Mouse (Mus musculus) E14TG2a.4 (cell line): Measurements from ENCODE around the gene Nipal3.

Experiments used
- H3K27me3 ChIP-seq: 2 replicates; pipeline ENCODE4 v1.6.1; 2014; ENCODE audit warnings: low read length, control low read depth; ENCODE audit not compliant: insufficient read depth
- H3K36me3 ChIP-seq: 2 replicates; pipeline ENCODE4 v1.6.1; 2014; ENCODE audit warnings: low read length, control low read depth; ENCODE audit not compliant: insufficient read depth
- H3K4me1 ChIP-seq: replicated peaks from 2 replicates; pipeline ENCODE4 v1.6.1; 2014; ENCODE audit warnings: low read depth, low read length, control low read depth
- H3K4me3 ChIP-seq: replicated peaks from 2 replicates; pipeline ENCODE4 v1.5.1; 2014; ENCODE audit warnings: mild to moderate bottlenecking, low read length
- H3K9me3 ChIP-seq: 2 replicates; pipeline ENCODE4 v1.6.1; 2014; ENCODE audit warnings: low read length, control low read depth
- CTCF ChIP-seq: conservative IDR thresholded peaks from 2 replicates; pipeline ENCODE4 v1.5.1; 2014; ENCODE audit warnings: low read length
- NANOG ChIP-seq: IDR thresholded peaks from 2 replicates; pipeline ENCODE4 v1.6.1; 2014; ENCODE audit warnings: borderline replicate concordance, low read length, mixed read lengths
- POU5F1 ChIP-seq: IDR thresholded peaks from 2 replicates; pipeline ENCODE4 v1.6.1; 2014; ENCODE audit warnings: low read length, borderline replicate concordance

The Nipal3 gene

GRCm38 (mm10) chr4:135436291-135436690 is 58.5 kb downstream of the Nipal3 start:
- no peaks in the 10 kb centered on the region for H3K9me3 ChIP-seq
- H3K36me3 ChIP-seq, result 0 out of 2 replicates have a peak, but pooled peaks cover 4% of the 10 kb centered on the region
- no peak for TF ChIP-seq CTCF
- no peak for TF ChIP-seq NANOG
- TF ChIP-seq POU5F1, result no peak
- peaks cover 65% of the 10 kb centered on the region for H3K4me1 ChIP-seq
- no peaks in the 10 kb centered on the region for H3K27me3 ChIP-seq
- peak overlapping the region; percentile 61 for H3K4me3 ChIP-seq

DNA sequence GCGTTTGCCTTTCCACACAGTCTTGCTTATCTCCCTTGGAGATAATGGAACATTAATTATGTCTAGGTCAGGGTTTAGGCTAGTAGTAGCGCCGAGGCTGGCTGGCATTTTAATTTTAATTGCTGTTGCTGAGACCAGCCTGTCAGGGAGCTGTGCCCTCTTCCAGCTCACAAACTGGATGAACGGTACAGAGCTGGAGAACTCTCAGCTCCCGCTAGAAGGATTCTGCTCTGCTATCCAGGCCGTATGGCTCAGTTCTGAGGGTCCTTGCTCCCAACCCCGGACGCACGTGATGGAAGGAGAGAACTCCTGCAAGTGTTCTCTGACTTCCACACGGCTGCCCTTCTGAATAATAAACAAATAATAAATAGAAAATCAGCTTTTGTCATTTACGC is 60.4 kb downstream of the Nipal3 start:
- Histone ChIP-seq H3K9me3 (no peaks in the 10 kb centered on the region), H3K27me3 (no peaks in the 10 kb centered on the region), H3K4me1 (peaks cover 67% of the 10 kb centered on the region), H3K4me3 (peak overlapping the region; percentile 92), H3K36me3 (peaks cover 12% of the 10 kb centered on the region; the same call in 1 of the 2 replicates)
- TF ChIP-seq NANOG, result no peak

- peak within 1 kb of the TSS; percentile 92 for H3K4me3 ChIP-seq
- TF ChIP-seq CTCF, result no peak
- no peak for TF ChIP-seq POU5F1
- no peak for TF ChIP-seq NANOG
- peaks cover 17% of the 10 kb centered on the region; the same call in 1 of the 2 replicates for H3K36me3 ChIP-seq
- no peaks in the 10 kb centered on the region for H3K27me3 ChIP-seq
- no peaks in the 10 kb centered on the region for H3K9me3 ChIP-seq
- H3K4me1 ChIP-seq, result peaks cover 69% of the 10 kb centered on the region
Observed at GRCm38 (mm10) chr4:135433443-135434394, 61.1 kb downstream of the Nipal3 start, which contains the start of gene Rcan3. Gene Rcan3, minus strand, starts transcription at chr4:135433853.

DNA sequence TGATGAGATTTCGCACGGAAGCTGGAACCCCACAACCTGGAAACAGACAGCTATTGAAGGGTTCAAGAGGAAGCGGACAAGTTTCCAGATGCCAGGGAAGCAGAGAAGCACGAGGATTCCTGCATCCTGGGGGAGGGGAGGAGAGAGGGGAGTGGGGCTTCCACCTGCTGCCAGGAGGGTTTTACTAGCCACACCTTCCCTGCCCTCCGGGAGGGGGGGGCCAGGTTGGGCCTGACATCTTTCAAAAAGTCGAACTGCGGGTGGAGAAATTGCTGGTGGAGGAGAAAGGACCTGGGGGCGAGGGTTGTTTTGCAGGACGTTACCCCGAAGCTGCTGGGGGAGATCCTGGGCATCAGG is 61.8 kb downstream of the Nipal3 start:
- H3K9me3 ChIP-seq, result peaks cover 2% of the 10 kb centered on the region
- H3K36me3 ChIP-seq, result peaks cover 18% of the 10 kb centered on the region; the same call in 1 of the 2 replicates
- H3K4me1 ChIP-seq, result peaks cover 69% of the 10 kb centered on the region
- H3K27me3 ChIP-seq, result no peaks in the 10 kb centered on the region
- TF ChIP-seq NANOG (no peak), CTCF (no peak)
- peak overlapping the region; percentile 92 for H3K4me3 ChIP-seq

- TF ChIP-seq NANOG, result no peak
- TF ChIP-seq POU5F1, result no peak
- H3K9me3 ChIP-seq, result peaks cover 10% of the 10 kb centered on the region
- no peaks in the 10 kb centered on the region for H3K27me3 ChIP-seq
- H3K36me3 ChIP-seq, result peaks cover 46% of the 10 kb centered on the region
- peaks cover 49% of the 10 kb centered on the region for H3K4me1 ChIP-seq
- H3K4me3 ChIP-seq, result no peak overlapping the region
Observed at GRCm38 (mm10) chr4:135429990-135430760, 64.7 kb downstream of the Nipal3 start.

GRCm38 (mm10) chr4:135429383-135429782 is 65.5 kb downstream of the Nipal3 start:
- Histone ChIP-seq H3K9me3 (peaks cover 10% of the 10 kb centered on the region), H3K4me3 (no peak overlapping the region), H3K27me3 (no peaks in the 10 kb centered on the region), H3K36me3 (peaks cover 54% of the 10 kb centered on the region), H3K4me1 (peaks cover 50% of the 10 kb centered on the region)
- no peak for TF ChIP-seq CTCF
- TF ChIP-seq POU5F1, result no peak
- no peak for TF ChIP-seq NANOG

GRCm38 (mm10) chr4:135426587-135426986 is 68.3 kb downstream of the Nipal3 start:
- H3K4me3 ChIP-seq, result no peak overlapping the region
- H3K27me3 ChIP-seq, result no peaks in the 10 kb centered on the region
- no peak for TF ChIP-seq NANOG
- TF ChIP-seq CTCF, result no peak
- TF ChIP-seq POU5F1, result no peak
- H3K4me1 ChIP-seq, result peaks cover 50% of the 10 kb centered on the region
- peaks cover 10% of the 10 kb centered on the region for H3K9me3 ChIP-seq
- peaks cover 79% of the 10 kb centered on the region for H3K36me3 ChIP-seq

DNA sequence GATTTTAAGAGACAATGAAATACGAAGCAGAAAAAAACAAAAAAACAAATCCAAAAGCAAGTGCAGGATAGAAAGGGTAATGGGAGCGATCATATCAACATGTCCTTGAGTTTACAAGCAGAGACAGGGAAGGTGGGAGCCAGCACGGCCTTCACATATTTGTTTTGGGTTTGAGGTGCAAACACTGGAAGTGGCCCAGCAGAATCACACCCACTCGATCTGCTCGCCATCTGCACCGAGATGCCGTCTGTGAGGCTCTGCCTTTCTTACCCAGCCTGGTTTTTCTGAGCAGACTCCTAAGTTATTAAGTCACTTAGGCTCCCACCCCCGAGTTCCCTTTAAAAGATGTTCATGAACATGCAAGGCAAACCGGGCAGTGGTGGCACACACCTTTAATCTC is 69.2 kb downstream of the Nipal3 start:
- TF ChIP-seq NANOG (no peak), CTCF (no peak), POU5F1 (no peak)
- no peaks in the 10 kb centered on the region for H3K27me3 ChIP-seq
- peaks cover 10% of the 10 kb centered on the region for H3K9me3 ChIP-seq
- peaks cover 50% of the 10 kb centered on the region for H3K4me1 ChIP-seq
- no peak overlapping the region for H3K4me3 ChIP-seq
- H3K36me3 ChIP-seq, result peaks cover 76% of the 10 kb centered on the region
